Mouse (Mus musculus) thymus, postnatal 4 days (tissue): ENCODE measurements at regions not wholly inside any gene's neighbourhood (a gene's known extent, or its start where the extent isn't known, plus 50 kb on each side); places are given as distances from the start of the nearest gene placed in this dataset.

Source experiments
- DNase-seq: peaks from one replicate; pipeline ENCODE4 v3.0.0; 2021

DNA sequence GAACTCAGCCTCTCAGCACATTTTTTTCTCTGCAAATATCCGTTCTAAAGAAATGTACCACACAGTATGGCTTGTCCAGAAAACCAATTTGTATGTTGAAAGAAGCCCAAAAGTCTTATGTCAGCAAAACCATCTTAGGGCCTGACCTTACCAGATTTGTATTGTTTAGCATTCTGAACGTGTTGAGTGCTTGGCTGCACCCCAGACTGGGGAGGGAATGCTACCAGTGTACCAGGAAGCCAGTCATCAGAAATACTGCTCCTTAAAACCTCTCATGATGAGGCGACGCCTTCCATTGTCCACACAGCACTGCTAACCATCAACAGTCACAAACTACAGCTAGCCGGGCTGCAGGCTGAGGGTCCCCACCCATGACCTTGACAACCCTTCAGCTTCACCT lies 148.3 kb upstream of the Irx5 start:
- no peak for DNase-seq

DNA sequence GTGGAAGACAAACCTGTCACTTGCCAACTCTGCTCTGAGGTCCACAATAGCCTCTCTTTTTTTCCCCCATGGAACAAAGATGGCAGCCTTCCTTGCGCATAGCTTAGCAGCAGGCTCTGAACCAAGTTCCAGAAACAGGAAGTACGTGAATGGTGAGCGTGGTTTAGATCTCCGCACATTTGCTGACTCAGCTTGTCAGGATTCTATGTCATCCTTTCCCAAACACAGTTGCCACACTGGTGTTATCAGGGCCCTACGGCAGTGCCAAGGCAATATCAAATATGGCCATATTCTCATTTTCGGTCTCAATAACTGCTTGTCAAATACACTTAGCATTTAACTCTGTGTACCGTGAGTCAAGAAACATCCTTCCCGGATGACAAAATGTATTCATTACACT lies 161.8 kb upstream of the Irx5 start:
- no peak for DNase-seq

DNA sequence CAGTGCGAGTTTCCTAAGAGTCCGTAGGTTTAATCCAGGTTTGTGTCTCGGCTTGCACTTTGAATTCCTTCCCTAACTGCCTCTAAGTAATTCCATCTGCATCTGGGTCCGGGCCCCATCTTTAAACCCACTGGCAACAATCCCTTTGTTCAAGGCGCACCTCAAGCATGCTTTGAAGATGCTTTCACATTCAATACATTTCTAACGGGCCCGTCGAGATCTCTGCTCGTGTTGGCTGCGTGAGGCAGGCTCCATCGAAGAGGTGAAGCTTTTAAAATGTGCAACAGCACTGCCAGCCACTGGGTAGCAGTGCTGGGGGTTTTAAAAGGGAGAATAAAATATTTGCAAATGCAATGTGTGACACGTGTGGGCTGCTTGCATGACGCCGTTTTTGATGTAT lies 163.4 kb upstream of the Irx5 start:
- no peak for DNase-seq

DNA sequence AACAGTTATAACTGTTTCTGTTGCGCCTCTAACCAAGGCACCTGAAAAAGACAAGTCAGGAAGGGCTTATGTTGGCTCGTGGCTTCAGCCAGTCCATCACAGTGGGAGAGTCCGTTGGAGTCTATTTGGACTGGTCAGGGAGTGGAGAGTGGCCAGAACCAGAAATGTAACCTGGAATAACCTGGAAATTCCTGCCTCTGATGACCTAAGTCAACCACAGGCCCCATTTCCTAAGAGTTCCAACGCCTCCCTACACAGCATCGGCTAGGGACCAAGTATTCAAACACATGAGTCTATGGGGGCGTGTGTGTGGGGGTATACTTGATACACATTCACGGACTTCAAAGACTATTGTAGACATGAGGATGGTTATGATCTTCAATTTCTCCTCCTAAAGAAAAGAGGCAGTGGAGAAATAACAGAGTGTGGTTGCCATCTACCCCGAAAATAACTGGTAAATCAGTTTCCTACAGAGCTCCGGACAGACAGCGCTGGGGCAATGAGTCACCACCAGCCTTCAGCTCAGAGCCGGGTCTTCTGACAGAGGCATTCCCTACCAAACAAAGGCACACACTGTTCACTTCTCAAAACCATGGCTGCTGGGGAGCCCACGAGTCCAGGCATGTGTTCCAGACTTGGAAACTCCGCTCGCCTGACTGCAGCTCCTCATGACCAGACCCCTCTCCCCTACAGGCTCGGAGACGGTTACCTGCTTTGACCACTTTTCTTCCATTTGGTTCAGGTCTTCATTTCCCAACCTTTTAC lies 167.0 kb upstream of the Irx5 start:
- DNase-seq = no peak

DNA sequence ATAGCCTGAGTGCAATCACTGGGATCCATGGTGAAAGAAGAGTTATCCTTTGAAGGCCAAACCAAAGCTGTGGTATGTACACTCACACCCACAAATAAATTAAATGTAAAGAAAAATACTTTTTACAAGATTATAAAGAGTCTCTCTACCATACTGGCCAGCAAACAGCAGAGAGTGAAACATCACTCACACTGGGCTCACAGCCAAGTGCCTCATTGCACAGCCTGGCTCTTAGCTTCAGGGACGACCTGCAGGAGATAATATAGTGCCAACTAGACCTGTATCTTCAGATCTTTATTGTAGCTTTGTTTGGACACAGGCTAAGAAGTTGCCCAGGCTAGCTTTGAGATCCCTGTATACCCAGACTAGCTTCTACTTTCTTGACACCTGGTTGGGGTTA lies 174.1 kb upstream of the Irx5 start:
- DNase-seq = no peak

DNA sequence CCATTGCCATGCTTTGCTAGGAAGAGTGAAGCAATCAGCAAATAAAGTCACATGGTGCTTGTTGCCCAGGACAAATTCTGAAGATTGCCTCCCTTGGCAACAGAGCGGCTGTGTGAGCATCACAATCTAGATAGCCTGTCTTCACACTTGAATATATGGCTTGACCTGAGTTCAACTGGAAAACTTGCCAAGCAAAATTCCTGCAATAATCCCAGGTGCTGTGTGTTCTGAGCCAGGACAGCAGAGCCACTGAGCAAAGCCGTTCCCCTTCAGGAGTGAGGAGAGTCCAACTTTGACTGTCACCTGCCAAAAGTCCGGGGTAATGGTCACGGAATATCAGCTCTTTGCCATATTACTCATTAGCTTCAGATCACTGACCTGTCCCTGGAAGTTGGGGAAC lies 176.8 kb upstream of the Irx5 start:
- DNase-seq = no peak

DNA sequence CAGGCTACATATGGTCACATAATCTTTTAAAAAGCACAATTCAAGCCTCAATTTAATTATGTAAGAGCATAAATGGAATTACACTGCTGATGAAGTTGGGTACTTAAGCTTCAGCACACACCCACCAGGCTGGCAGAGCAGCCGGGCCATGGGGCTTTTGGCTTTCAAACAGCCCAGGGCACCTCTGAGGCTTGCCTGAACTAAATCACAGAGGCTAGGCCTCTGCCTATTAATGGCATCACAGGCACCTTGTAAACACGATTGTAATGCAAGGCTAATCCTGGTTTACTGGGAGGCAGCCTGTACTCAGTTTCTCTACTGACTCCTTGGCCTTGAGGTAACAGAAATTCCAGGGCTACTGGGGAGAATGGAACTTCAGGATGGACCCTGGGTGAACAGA lies 178.1 kb upstream of the Irx5 start:
- DNase-seq = no peak

DNA sequence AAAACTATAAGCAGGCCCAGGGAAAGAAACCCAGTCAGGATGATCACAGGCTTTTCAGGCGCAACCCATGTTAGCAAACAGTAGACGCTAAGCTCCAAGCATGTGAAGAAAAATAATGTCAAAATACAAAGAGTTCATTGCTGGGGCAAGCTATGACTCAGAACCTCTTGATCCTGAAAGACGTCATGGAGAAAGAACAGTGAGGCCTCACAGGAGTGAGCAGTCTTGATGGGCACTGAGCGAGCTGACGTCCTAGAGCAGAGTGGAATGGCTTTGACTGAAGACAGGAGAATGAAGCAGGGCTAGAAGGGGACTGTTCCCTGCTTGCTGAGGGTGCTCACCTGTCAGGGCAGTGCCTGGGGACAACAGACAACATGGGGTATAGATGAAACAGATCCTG lies 181.3 kb upstream of the Irx5 start:
- no peak for DNase-seq

DNA sequence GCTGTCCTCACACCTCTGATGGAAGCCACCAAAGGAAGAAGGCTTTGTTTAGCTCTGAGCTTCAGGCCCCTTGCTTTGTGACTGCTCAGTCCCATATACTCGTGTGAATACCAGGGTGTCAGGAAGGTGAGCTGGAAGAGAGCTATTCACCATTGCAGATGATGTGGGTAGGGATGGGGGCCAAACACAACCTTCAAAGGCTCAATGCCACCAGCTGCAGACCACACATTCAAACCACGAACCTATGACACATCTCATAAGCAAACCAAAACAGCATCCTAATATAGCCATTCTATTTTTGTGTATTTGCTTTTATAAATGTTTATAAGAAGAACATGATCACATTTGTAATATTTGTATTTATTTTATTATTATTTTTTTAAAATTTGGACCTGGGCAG lies 183.3 kb upstream of the Irx5 start:
- no peak for DNase-seq

DNA sequence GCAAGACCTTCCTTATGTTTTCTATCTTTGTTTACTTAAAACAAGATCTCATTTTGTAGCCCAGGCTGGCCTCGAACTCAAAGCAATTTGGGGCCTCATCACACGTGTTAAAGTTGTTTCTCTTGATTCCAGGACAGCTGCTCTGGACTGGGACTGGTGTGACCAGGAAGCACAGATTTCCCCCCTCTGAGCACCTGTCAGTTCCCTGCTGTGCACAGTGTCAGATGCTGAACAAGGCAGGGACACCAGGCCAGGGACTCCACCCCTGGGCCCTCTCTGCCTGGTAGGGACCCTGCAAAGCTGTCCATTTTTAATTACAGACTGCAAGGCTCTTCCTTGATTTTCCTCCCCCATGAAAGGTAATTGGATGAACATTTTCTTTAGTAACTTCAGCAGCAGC lies 185.8 kb upstream of the Irx5 start:
- no peak for DNase-seq

DNA sequence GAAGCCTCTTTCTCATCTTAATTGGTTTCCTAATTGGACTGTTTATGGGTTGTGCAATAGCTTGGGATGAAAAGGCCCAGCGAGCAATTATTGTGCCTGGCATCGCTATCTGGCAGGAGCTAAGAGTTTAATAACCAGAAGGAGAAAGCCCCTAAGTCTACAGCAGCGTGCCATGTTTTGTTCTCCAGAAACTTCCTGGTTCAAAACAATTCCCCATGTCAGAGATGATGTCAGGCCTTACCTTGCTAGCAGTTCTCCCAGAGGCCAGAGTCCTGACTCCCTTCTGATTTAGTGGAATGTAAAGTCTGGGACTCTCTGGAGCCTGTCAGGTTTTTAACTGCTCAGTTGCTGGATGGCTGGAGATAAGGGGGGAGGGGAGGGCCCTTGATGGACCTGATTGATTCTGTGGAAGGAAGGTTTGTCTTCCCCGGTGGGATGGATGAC lies 190.1 kb upstream of the Irx5 start:
- no peak for DNase-seq

DNA sequence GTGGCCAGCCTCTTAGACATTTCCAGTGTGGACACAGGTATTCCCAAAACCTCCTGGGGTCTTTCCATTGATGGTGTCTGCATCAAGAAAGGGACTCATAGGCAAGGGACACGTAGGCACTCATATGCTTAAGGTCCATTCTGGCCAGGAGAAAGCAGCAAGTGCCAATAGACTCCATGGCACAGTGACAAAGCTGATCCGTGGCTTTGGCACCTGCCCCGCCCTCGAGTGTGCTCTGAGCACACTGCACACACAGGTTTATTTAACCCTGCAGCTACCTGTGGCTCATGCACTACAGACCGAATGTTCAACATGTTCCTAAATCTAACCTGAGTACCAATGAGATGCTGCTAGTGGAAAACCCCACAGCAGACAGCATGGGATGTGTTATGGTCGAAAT lies 192.1 kb upstream of the Irx5 start:
- no peak for DNase-seq

DNA sequence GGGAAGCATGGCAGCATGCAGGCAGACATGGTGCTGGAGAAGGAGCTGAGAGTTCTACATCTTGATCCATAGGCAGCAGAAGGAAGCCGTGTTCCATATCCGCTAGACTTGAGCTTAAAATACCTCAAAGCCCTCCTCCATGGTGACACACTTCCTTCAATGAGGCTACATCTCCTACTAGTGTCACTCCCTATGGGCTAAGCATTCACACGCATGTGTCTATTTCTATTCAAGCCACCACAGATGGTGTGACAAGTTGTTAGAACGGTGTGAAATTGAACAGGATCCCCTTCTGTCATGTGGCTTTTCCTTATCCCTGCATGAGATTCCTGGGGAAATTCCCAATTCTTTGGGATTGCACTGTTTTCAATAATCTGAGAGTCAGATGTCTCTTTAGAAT lies 192.9 kb upstream of the Irx5 start:
- DNase-seq = no peak

DNA sequence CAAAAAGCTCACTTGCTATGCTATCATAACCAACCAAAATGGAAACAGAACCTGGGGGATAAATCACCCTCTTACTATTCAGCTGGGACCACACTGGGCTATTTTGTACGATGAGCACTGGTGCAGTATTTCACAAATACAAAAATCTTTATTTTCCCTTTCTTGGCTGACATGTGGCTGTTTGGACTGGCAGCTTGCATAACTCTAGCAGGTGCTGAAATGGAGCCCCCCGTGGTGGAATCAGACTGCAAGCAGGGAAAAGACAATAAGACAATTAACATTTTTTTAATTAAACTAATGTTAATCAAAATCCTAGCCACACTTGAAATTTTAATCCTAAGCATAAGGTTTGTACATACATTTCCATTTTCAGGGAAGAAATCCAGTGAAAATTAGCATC lies 196.4 kb upstream of the Irx5 start:
- DNase-seq = no peak

DNA sequence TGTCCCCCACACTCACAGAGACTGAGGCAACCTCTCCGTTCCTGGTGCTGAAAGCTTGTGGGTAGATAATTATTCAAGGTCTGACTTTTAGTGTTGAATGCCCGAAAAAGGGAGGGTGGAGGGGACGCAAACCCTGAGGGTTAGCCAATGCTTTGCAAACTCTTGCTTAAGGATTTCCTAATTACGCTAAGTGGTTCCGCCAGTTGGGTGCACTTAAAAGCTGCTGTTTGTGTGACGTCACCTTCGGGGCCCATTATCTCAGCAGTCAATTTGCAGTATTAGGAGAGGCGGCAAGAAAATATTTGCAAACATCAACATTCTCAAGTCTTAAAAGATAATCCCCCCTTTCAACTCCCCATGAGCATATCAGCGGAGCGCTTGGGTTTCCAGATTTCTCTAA lies 199.2 kb upstream of the Irx5 start:
- no peak for DNase-seq

DNA sequence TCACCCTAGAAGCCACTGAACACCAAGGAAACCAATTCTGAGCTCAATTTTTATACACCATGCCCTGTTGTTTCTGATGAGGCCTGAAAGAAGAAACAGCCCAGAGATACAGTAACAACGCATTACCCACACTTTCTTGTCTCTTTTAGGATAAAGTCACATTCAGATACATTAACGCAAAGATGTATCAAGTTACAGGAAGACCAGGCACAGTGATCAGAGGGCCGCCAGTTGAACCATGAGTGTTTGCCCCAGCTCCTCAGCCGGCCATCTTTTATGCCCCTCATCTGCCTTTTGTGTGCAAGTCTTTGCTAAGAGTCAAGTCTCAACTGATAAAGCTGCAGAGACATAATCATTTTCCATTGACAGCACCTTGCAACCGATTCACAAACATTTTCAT lies 204.9 kb upstream of the Irx5 start:
- DNase-seq = no peak

DNA sequence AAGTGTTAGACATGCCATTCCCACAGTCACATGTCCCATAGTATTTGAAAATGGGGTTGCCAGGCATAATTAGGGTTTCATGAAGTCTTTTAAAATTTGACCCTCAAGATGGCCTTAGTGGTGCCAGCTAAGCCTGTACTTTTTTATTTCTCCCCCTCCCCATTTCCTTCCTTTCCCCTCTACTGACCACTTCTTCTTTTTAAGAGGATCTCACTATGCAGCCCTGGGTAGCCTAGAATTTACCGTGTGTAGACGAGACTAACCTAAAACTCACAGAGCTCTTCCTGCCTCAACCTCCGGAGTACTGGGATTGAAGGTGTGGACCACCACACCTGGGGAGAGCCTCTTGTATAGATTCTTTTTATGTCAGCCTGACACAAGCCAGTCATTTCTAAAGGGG lies 209.8 kb upstream of the Irx5 start:
- DNase-seq = no peak

DNA sequence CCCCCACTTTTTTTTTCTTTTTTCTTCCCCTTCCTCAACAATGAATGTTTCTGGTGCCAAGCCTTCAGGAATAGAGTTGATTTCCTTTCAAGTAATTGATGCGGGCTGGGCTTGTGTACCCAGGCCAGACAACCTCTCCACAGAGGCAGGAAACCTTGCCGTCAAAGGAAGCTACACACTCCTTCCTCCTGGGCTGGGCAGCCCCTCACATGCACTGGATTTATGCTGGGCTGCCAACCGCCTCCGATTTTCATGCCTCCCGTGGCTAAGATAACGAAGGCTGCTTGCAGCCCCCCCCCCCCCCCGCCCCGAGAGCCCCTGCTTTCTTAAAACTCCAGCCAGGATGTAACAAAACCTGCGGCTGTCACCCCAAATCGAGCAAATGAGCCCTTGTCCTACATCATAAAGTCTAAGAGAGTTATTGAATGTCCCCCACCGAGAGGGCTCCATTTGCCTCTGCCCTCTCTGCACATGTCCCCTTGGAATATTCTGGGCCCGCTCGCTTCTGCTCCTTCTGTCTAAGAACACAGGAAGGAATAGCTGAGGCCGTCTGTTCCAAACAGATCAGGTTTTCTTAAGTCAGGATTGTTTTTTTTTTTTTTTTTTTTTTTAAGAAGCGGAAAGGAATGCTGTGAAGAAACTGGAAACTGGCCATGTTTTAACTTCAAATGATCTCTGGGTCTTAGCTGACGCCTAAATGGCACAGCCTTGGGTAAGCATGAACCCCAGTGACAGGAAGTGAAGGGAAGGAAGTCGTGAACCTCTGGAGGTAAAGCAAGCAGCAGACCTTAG lies 220.1 kb upstream of the Irx5 start:
- no peak for DNase-seq

DNA sequence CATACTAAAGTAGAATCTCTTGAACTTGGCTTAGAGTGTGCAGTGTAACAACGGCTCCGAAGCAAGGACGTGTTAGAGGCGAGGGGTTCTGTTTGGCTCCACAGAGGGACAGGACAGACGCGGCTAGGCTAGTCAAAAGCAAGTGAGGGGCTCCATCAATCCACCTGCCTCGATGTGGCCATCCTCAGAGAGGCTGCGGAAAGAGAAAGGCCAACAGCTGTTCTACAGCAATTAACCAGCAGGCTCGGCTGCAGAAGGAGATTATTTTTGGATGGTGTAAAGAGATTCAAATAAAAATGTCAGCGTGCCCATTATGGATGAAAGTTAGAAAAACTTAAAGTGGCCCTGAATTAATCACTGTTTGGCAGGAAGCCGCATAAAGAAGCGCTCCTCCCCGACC lies 221.0 kb upstream of the Irx5 start:
- DNase-seq = no peak

DNA sequence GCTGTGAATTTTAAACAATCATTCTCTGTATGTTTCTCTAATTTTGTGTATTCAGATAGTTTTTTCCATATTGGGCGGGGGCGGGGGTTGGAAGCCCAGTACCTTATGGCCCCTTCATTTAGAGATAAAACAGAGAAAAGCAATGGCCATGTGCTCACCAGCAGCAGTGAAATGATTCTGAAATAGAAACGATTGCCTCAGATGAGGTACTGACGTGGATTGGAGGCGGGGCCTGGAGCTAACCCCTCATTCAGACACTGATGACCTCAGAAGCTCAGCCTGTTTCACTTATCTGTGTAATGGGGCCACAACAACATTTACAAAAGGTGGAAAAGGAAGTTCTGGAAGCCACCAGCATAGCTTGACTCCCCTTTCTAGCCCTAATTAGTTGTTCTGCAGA lies 223.0 kb upstream of the Irx5 start:
- DNase-seq = no peak

DNA sequence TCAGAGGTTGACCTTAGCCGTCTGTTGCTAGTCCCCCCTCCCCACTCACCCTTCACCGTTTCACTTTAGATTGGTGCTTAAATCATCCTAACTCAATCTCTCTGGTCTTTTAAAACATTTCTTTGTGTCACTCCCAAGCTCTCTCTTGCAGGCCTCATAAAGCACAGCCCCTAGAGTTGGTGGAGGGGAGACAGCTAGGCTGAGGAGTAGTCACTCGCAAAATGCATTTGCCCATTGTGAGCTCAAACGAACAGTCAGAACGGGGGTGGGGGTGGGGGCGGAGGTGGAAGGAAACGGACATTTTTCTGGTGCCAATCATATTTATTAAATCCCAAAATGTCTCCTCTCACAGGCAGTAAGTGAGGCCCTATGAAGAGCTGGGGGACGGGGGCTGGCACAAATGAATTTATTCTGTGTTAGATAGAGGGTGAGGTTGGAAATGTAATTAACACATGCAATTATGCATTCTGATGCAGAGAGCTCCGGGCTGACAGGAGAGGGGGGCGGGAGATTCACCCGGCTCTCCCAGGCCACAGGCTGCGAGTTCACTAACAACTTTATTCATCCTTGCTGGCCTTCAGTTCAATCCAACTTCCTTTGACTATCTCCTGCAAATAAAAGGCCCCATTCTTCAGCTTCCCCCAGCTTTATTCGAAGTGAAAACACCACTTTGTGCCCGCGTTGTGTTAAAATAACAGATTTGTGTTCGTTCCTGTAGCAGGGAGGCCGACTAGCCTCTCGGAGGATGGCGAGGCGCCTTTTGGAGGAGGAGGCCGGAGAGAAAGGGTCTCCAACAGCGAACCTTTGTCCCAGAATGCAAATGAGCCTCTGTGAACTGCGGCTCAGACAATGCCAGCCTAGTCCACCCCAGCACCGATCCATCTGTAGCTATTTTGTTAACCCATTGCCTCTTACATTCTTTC lies 223.7 kb upstream of the Irx5 start:
- DNase-seq = no peak

DNA sequence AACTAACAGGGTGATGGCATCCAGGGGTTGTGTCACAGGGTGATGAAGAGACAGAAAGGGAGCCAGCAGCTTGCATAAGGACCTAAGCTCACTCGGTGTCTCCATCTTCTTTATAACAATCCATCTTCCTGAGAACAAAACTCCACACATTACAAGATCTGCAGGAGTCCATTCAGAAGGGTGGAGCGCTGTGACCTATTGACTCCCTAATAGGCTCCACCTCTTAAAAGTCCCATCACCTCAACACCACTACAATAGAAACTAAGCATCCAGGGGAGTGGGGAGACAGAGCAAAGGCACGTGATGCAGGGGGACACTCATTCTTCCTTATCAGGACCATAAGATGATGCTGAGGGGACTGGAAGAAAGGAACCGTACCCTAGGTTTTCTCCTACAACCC lies 224.5 kb upstream of the Irx5 start:
- no peak for DNase-seq

DNA sequence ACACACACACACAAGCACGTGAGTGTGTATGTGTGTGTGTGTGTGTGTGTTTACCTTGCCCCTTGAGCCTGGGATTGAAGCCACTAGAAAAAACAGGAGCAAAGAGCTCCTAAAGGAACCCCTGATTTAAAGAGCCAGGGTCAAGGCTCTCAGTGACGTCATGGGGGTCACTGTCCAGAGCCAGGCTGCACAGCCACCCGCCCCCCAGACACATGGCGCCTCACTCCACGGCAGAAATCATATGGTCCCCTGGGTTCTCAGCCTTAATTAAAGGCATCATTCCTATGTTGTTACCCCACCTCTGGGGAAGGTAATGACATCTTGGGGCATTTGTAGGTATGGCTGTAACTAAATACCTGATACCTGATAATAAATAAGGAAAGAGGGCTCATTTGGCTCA lies 224.9 kb upstream of the Irx5 start:
- DNase-seq = no peak
